Mouse (Mus musculus) adrenal gland, adult (tissue): ENCODE measurements around the gene Obscn.

ENCODE experiments used
- DNase-seq, 2 experiments: peaks; one replicate each; pipeline ENCODE4 v3.0.0; 2022 to 2023; ENCODE audit warnings: low spot score in 1 of 2; ENCODE audit not compliant: inconsistent age in 2 of 2

The Obscn gene

GRCm38 (mm10) chr11:58947798-58948528 lies 188.2 kb downstream of the Obscn start:
- DNase-seq, result no peak

GRCm38 (mm10) chr11:58947306-58947705 lies 188.9 kb downstream of the Obscn start:
- no peak for DNase-seq
